Mouse (Mus musculus) heart, adult 8-10 months (tissue): Measurements from ENCODE around the gene Efl1. TPM values are rescaled to one million over a fixed set of nuclear protein-coding genes. Genes with fewer than 3 reads are reported as not detected.
"Not testable (repeated sequence)": the region's sequence is repeated elsewhere in the genome, so short reads cannot be mapped to it uniquely, and the experiment has no call there.

Experiments
- DNase-seq: peaks from one replicate; pipeline ENCODE4 v3.0.0; 2022; ENCODE audit warnings: low spot score
- total RNA-seq, 4 experiments: library from RNA; stranded (reverse); gene quantifications; 2 replicates each; pipeline ENCODE4 v1.2.4; 2022

Gene Efl1
- total RNA-seq, 4 experiments from 2014 or later: 8.6 to 10.4 (median 9.7) TPM

GRCm38 (mm10) chr7:82758521-82758920 is 110.1 kb downstream of the Efl1 start:
- DNase-seq: no peak

GRCm38 (mm10) chr7:82759091-82759490 is 110.7 kb downstream of the Efl1 start:
- no peak for DNase-seq

GRCm38 (mm10) chr7:82764951-82765350 is 116.5 kb downstream of the Efl1 start:
- no peak for DNase-seq

GRCm38 (mm10) chr7:82766623-82767022 is 118.2 kb downstream of the Efl1 start:
- DNase-seq: no peak

GRCm38 (mm10) chr7:82770207-82770606 is 121.8 kb downstream of the Efl1 start:
- no peak for DNase-seq

GRCm38 (mm10) chr7:82770957-82771660 is 122.7 kb downstream of the Efl1 start:
- DNase-seq: not testable (repeated sequence)

GRCm38 (mm10) chr7:82771661-82772021 is 123.2 kb downstream of the Efl1 start:
- DNase-seq: not testable (repeated sequence)

- no peak for DNase-seq
These were observed 124.1 kb downstream of the Efl1 start for GRCm38 (mm10) chr7:82772481-82772880.

GRCm38 (mm10) chr7:82773150-82773549 is 124.7 kb downstream of the Efl1 start:
- no peak for DNase-seq

- DNase-seq: no peak
These were observed 125.5 kb downstream of the Efl1 start for GRCm38 (mm10) chr7:82773884-82774283.

- DNase-seq: no peak
These were observed 126.7 kb downstream of the Efl1 start for GRCm38 (mm10) chr7:82775090-82775489.

- DNase-seq: no peak
These were observed 134.7 kb downstream of the Efl1 start for GRCm38 (mm10) chr7:82783071-82783470.

GRCm38 (mm10) chr7:82783693-82784092 is 135.3 kb downstream of the Efl1 start:
- no peak for DNase-seq

- DNase-seq: no peak
These were observed 137.0 kb downstream of the Efl1 start for GRCm38 (mm10) chr7:82785335-82785934.

- DNase-seq: peak; percentile 19
These were observed 137.7 kb downstream of the Efl1 start for GRCm38 (mm10) chr7:82785970-82786647.

GRCm38 (mm10) chr7:82792644-82793043 is 144.2 kb downstream of the Efl1 start:
- DNase-seq: no peak

- DNase-seq: no peak
These were observed 144.7 kb downstream of the Efl1 start for GRCm38 (mm10) chr7:82793111-82793510.

- no peak for DNase-seq
These were observed 146.1 kb downstream of the Efl1 start for GRCm38 (mm10) chr7:82794542-82794941.

GRCm38 (mm10) chr7:82802206-82802605 is 153.8 kb downstream of the Efl1 start:
- DNase-seq: no peak

- DNase-seq: no peak
These were observed 159.8 kb downstream of the Efl1 start for GRCm38 (mm10) chr7:82808257-82808656.

- DNase-seq: no peak
These were observed 160.7 kb downstream of the Efl1 start for GRCm38 (mm10) chr7:82809126-82809525.

- no peak for DNase-seq
These were observed 162.4 kb downstream of the Efl1 start for GRCm38 (mm10) chr7:82810799-82811139.
